Comparison of ENCODE assay signal across 17 mouse cellular contexts in genomic region chr14:48196804-48197203, GRCm38 (mm10).
A peak's percentile ranks its signal among the peaks of the same experiment; 100 is the strongest.
DNase-seq lines count a peak whose midpoint lies in the region; ATAC-seq and TF ChIP-seq lines count a peak whose summit lies in the region.
"Had no signal": no experiment of that assay in that cellular context is flagged by ENCODE, and none has a peak within 500 bp of the region (broad histone marks: within the 10 kb centered on the region; RNA-seq: fewer than 3 reads in every experiment).

No protein-coding gene starts in this region.

- no peaks in the 10 kb centered on the region for H3K9me3 ChIP-seq in heart, embryonic 13.5 days
- no peaks in the 10 kb centered on the region for H3K9me3 ChIP-seq in heart, embryonic 12.5 days (replicated peaks)
- no peaks in the 10 kb centered on the region for H3K9me3 ChIP-seq in lung, embryonic 16.5 days (ENCODE audit: control insufficient read depth, low read length)
- no peaks in the 10 kb centered on the region for H3K9me3 ChIP-seq in limb, embryonic 14.5 days (ENCODE audit: control insufficient read depth, low read length)
- H3K9me3 ChIP-seq in intestine, embryonic 16.5 days (ENCODE audit: control insufficient read depth, low read length) = no peaks in the 10 kb centered on the region
- H3K9me3 ChIP-seq: hindbrain, embryonic 15.5 days had no signal

- TF ChIP-seq POLR2A in brain, embryonic 14.5 days (IDR thresholded peaks at IDR 0.05; ENCODE audit: borderline replicate concordance, extremely low read depth, insufficient read depth, insufficient read length, poor library complexity, severe bottlenecking) = no peak
- no peak for TF ChIP-seq POLR2A in limb, embryonic 14.5 days (IDR thresholded peaks at IDR 0.05; ENCODE audit: borderline replicate concordance, extremely low read depth, insufficient read depth, insufficient read length)

- H3K4me1 ChIP-seq in heart, embryonic 13.5 days = peaks cover 54% of the 10 kb centered on the region
- H3K4me1 ChIP-seq in heart, embryonic 12.5 days (replicated peaks) = peaks cover 38% of the 10 kb centered on the region
- H3K4me1 ChIP-seq in lung, embryonic 16.5 days (replicated peaks; ENCODE audit: control insufficient read depth, insufficient read depth, low read length) = peaks cover 40% of the 10 kb centered on the region
- H3K4me1 ChIP-seq in limb, embryonic 14.5 days (ENCODE audit: control insufficient read depth, insufficient read depth, low read length) = peaks cover 24% of the 10 kb centered on the region
- peaks cover 22% of the 10 kb centered on the region for H3K4me1 ChIP-seq in intestine, embryonic 16.5 days (ENCODE audit: control insufficient read depth, insufficient read depth, low read length)

- peaks cover 14% of the 10 kb centered on the region for H3K27me3 ChIP-seq in heart, embryonic 13.5 days (replicated peaks)
- peaks cover 13% of the 10 kb centered on the region; the same call in 1 of the 2 replicates for H3K27me3 ChIP-seq in heart, embryonic 12.5 days (replicated peaks)
- H3K27me3 ChIP-seq in lung, embryonic 16.5 days (ENCODE audit: control insufficient read depth, insufficient read depth, low read depth, low read length) = no peaks in the 10 kb centered on the region
- H3K27me3 ChIP-seq in limb, embryonic 14.5 days (ENCODE audit: control insufficient read depth, insufficient read depth, low read length) = no peaks in the 10 kb centered on the region
- no peaks in the 10 kb centered on the region for H3K27me3 ChIP-seq in intestine, embryonic 16.5 days (replicated peaks; ENCODE audit: control insufficient read depth, insufficient read depth, low read length)
- H3K27me3 ChIP-seq: hindbrain, embryonic 15.5 days had no signal

- peak overlapping the region; percentile 28; the same call in 1 of the 2 replicates for H3K27ac ChIP-seq in heart, embryonic 13.5 days (replicated peaks)
- H3K27ac ChIP-seq in heart, embryonic 12.5 days (ENCODE audit: poor library complexity, severe bottlenecking) = no peak overlapping the region; the same call in 1 of the 2 replicates
- peak overlapping the region; percentile 47 for H3K27ac ChIP-seq in lung, embryonic 16.5 days (ENCODE audit: low read length)
- no peak overlapping the region for H3K27ac ChIP-seq in limb, embryonic 14.5 days (replicated peaks; ENCODE audit: low read depth, low read length)
- H3K27ac ChIP-seq in intestine, embryonic 16.5 days (ENCODE audit: low read length) = no peak overlapping the region
- H3K27ac ChIP-seq: hindbrain, embryonic 15.5 days had no signal

- 48% methylated on average over 5 of the region's 5 CpGs for WGBS in heart, embryonic 13.5 days
- 47% methylated on average over 5 of the region's 5 CpGs for WGBS in heart, embryonic 12.5 days
- WGBS in lung, embryonic 16.5 days = 35% methylated on average over 5 of the region's 5 CpGs
- 13% methylated on average over 5 of the region's 5 CpGs for WGBS in limb, embryonic 14.5 days
- 45% methylated on average over 5 of the region's 5 CpGs for WGBS in intestine, embryonic 16.5 days

- H3K36me3 ChIP-seq in heart, embryonic 13.5 days = no peaks in the 10 kb centered on the region
- H3K36me3 ChIP-seq in heart, embryonic 12.5 days = no peaks in the 10 kb centered on the region
- H3K36me3 ChIP-seq in lung, embryonic 16.5 days (ENCODE audit: control insufficient read depth, insufficient read depth, low read length) = no peaks in the 10 kb centered on the region
- no peaks in the 10 kb centered on the region for H3K36me3 ChIP-seq in limb, embryonic 14.5 days (ENCODE audit: control insufficient read depth, insufficient read depth, low read length)
- no peaks in the 10 kb centered on the region for H3K36me3 ChIP-seq in intestine, embryonic 16.5 days (ENCODE audit: control insufficient read depth, insufficient read depth, low read length)
- H3K36me3 ChIP-seq: hindbrain, embryonic 15.5 days had no signal

- ATAC-seq in heart, embryonic 13.5 days (ENCODE audit: extremely low read depth, insufficient number of reproducible peaks, low FRiP score, low TSS enrichment) = no peak
- ATAC-seq in heart, embryonic 12.5 days (ENCODE audit: insufficient number of reproducible peaks, low FRiP score) = no peak
- ATAC-seq in lung, embryonic 16.5 days (ENCODE audit: low read depth) = no peak
- ATAC-seq in limb, embryonic 14.5 days (ENCODE audit: low FRiP score, low read depth) = 0 out of 2 replicates have a peak, but pooled peaks have one; percentile 18
- ATAC-seq in intestine, embryonic 16.5 days = no peak

- no peak overlapping the region for H3K9ac ChIP-seq in heart, embryonic 13.5 days
- H3K9ac ChIP-seq in heart, embryonic 12.5 days = no peak overlapping the region
- H3K9ac ChIP-seq in lung, embryonic 16.5 days (ENCODE audit: low read length) = no peak overlapping the region
- no peak overlapping the region for H3K9ac ChIP-seq in limb, embryonic 14.5 days (ENCODE audit: low read depth, low read length, severe bottlenecking)
- H3K9ac ChIP-seq in intestine, embryonic 16.5 days (ENCODE audit: low read depth, low read length) = no peak overlapping the region
- H3K9ac ChIP-seq: hindbrain, embryonic 15.5 days had no signal

- no peak for DNase-seq in lung, adult 18-20 months
- peak; percentile 85 for DNase-seq in brain, embryonic 14.5 days (ENCODE audit: low read depth)
- peak; percentile 64 for DNase-seq in limb, embryonic 14.5 days (ENCODE audit: low spot score)
- no peak for DNase-seq in adrenal gland, adult 2 months
- DNase-seq: cerebellum, adult 11 months; cerebellum, postnatal 14 days; kidney, adult 18-20 months; kidney, postnatal 14 days; liver; lung, adult 2 months; right cerebral cortex, adult 18-20 months; thymus, postnatal 4 days had no signal

- TF ChIP-seq CTCF in brain, embryonic 14.5 days (IDR thresholded peaks at IDR 0.05; ENCODE audit: borderline replicate concordance, extremely low read depth, insufficient read depth, insufficient read length) = no peak

- no peak overlapping the region for H3K4me3 ChIP-seq in heart, embryonic 13.5 days
- H3K4me3 ChIP-seq in heart, embryonic 12.5 days = no peak overlapping the region
- no peak overlapping the region for H3K4me3 ChIP-seq in lung, embryonic 16.5 days (ENCODE audit: low read length)
- H3K4me3 ChIP-seq in limb, embryonic 14.5 days (replicated peaks; ENCODE audit: low read length) = no peak overlapping the region
- no peak overlapping the region for H3K4me3 ChIP-seq in intestine, embryonic 16.5 days (ENCODE audit: low read length)
- H3K4me3 ChIP-seq: hindbrain, embryonic 15.5 days had no signal

- H3K4me2 ChIP-seq in heart, embryonic 13.5 days = no peak overlapping the region
- no peak overlapping the region for H3K4me2 ChIP-seq in heart, embryonic 12.5 days
- no peak overlapping the region for H3K4me2 ChIP-seq in lung, embryonic 16.5 days (ENCODE audit: low read depth, low read length)
- H3K4me2 ChIP-seq in limb, embryonic 14.5 days (replicated peaks; ENCODE audit: low read depth, low read length, severe bottlenecking) = no peak overlapping the region
- no peak overlapping the region for H3K4me2 ChIP-seq in intestine, embryonic 16.5 days (ENCODE audit: low read depth, low read length)
- H3K4me2 ChIP-seq: hindbrain, embryonic 15.5 days had no signal

Comparison
In these comparisons a context has a peak if more than half of its experiments do, and no peak if none do; other contexts are left out.
1. H3K27ac ChIP-seq: peak in heart, embryonic 13.5 days (single experiment) and lung, embryonic 16.5 days (single experiment); none in heart, embryonic 12.5 days (single experiment), limb, embryonic 14.5 days (single experiment) and intestine, embryonic 16.5 days (single experiment).
2. DNase-seq: peak in brain, embryonic 14.5 days (single experiment) and limb, embryonic 14.5 days (single experiment); none in lung, adult 18-20 months (0 of 2) and adrenal gland, adult 2 months (single experiment).